Mouse (Mus musculus) spleen, postnatal 4 days (tissue): ENCODE measurements at regions not wholly inside any gene's neighbourhood (a gene's known extent, or its start where the extent isn't known, plus 50 kb on each side); places are given as distances from the start of the nearest gene placed in this dataset.

ENCODE experiments used
- DNase-seq, 2 experiments: peaks; one replicate each; pipeline ENCODE4 v3.0.0; 2022; ENCODE audit warnings: low spot score in 2 of 2

GRCm38 (mm10) chr12:73446148-73446547 is 100.0 kb downstream of the Tmem30b start:
- DNase-seq = no peak

- no peak for DNase-seq
Measured at GRCm38 (mm10) chr12:73445562-73445961, 100.6 kb downstream of the Tmem30b start.

- no peak for DNase-seq
Measured at GRCm38 (mm10) chr12:73445128-73445527, 101.1 kb downstream of the Tmem30b start.

- no peak for DNase-seq
Measured at GRCm38 (mm10) chr12:73441326-73441725, 104.9 kb downstream of the Tmem30b start.

- DNase-seq = no peak
Measured at GRCm38 (mm10) chr12:73434684-73435083, 111.5 kb downstream of the Tmem30b start.

GRCm38 (mm10) chr12:73432546-73432945 is 113.6 kb downstream of the Tmem30b start:
- DNase-seq = no peak

GRCm38 (mm10) chr12:73428171-73428570 is 118.0 kb downstream of the Tmem30b start:
- DNase-seq = no peak

- no peak for DNase-seq
Measured at GRCm38 (mm10) chr12:73424814-73425213, 121.4 kb downstream of the Tmem30b start.

GRCm38 (mm10) chr12:73417101-73417500 is 129.1 kb downstream of the Tmem30b start:
- no peak for DNase-seq

GRCm38 (mm10) chr12:73416367-73416897 is 129.8 kb downstream of the Tmem30b start:
- no peak for DNase-seq

GRCm38 (mm10) chr12:73415856-73416366 is 129.3 kb downstream of the Slc38a6 start:
- no peak for DNase-seq

- no peak for DNase-seq
Measured at GRCm38 (mm10) chr12:73413439-73414196, 127.0 kb downstream of the Slc38a6 start.

GRCm38 (mm10) chr12:73412500-73412899 is 125.9 kb downstream of the Slc38a6 start:
- DNase-seq = no peak

GRCm38 (mm10) chr12:73410924-73411323 is 124.3 kb downstream of the Slc38a6 start:
- no peak for DNase-seq

- no peak for DNase-seq
Measured at GRCm38 (mm10) chr12:73409481-73410085, 123.0 kb downstream of the Slc38a6 start.

GRCm38 (mm10) chr12:73408614-73409013 is 122.0 kb downstream of the Slc38a6 start:
- no peak for DNase-seq

GRCm38 (mm10) chr12:73408165-73408564 is 121.6 kb downstream of the Slc38a6 start:
- no peak for DNase-seq

- no peak for DNase-seq
Measured at GRCm38 (mm10) chr12:73406556-73407087, 120.0 kb downstream of the Slc38a6 start.

GRCm38 (mm10) chr12:73405583-73405982 is 119.0 kb downstream of the Slc38a6 start:
- DNase-seq = no peak

GRCm38 (mm10) chr12:73405106-73405505 is 118.5 kb downstream of the Slc38a6 start:
- DNase-seq = no peak

GRCm38 (mm10) chr12:73403906-73404474 is 117.4 kb downstream of the Slc38a6 start:
- DNase-seq = no peak
